Mouse (Mus musculus): ENCODE measurements around the gene Trpm3. TPM values are rescaled to one million over a fixed set of nuclear protein-coding genes. Genes with fewer than 3 reads are reported as not detected.

Trpm3 gene
- polyA plus RNA-seq, 1 experiment from 2014 or later, result 1.7 TPM

DNA sequence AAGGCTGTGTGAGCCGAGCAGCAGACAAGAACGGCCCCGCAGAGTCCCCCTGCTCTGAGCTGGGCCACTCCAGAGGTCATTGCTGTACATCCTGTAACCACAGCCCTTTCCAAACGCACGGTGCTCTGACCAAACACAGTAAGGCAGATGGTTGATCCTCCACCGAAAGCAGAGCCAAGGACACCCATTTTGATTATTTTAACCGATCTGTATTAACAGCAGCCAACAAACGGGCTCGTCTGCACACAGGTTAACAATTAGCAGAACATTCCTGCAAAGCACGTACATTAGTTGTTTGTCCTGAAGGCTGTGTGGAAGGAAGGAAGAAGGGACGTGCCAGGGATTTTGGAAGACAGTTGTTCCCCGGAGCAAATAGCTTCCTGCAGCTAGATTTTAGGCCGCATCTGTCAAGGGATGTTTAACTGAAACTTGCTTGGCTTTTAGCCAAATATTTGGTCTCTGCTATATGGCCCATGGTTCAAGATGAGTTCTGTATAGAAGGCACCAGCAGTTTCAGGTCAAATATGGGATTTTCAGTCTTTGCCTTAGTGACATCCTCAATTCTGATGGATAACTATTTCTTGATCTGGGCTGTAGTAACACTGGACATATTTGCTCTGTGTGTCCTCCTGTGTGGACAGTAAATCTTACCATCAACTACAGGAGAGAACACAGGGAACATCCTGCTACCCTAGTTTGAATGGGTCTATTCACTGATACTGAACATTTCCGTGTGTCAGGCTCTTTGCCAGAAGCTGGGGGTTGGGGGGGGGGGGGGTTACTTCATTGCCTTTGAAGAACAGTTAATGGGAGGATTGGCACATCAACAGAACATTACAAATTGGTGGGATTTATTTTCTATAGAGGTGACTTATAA, 800.2 kb downstream of the Trpm3 start:
- no peak overlapping the region for H3K4me3 ChIP-seq
- H3K36me3 ChIP-seq, result no peaks in the 10 kb centered on the region
- no peak overlapping the region for H3K4me2 ChIP-seq
- no peak overlapping the region for H3K27ac ChIP-seq
- H3K27me3 ChIP-seq, result no peaks in the 10 kb centered on the region
- ATAC-seq (ENCODE audit: insufficient number of reproducible peaks, insufficient read depth, low FRiP score, low TSS enrichment, low read depth), result no peak
- H3K4me1 ChIP-seq, result peaks cover 27% of the 10 kb centered on the region
- no peaks in the 10 kb centered on the region for H3K9me3 ChIP-seq
- WGBS, result 33% methylated on average over 14 of the region's 14 CpGs
- H3K9ac ChIP-seq, result no peak overlapping the region

DNA sequence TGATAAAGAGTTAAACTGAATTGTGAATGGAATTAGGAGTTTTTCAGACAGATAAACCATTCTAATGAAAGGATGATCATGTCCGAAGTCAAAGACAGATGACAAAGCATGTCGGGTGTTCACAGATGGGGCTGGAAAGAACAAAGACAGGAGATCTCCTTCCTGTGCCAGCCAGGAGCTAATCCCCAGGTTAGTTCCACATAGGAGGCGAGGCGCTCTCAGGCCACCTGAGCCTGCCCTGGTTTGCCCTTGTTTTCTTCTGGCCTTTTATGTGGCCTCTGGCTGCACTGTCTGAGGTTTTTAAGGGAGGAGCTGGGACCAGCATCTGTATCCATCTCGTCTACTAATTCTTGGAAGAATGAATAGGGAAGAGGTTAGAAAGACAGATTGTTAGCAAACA, 801.0 kb downstream of the Trpm3 start:
- no peak overlapping the region for H3K27ac ChIP-seq
- H3K36me3 ChIP-seq, result no peaks in the 10 kb centered on the region
- no peak for ATAC-seq (ENCODE audit: insufficient number of reproducible peaks, insufficient read depth, low FRiP score, low TSS enrichment, low read depth)
- no peak overlapping the region for H3K4me2 ChIP-seq
- WGBS, result 56% methylated on average over 5 of the region's 5 CpGs
- H3K27me3 ChIP-seq, result no peaks in the 10 kb centered on the region
- no peak overlapping the region for H3K4me3 ChIP-seq
- H3K4me1 ChIP-seq, result peaks cover 27% of the 10 kb centered on the region
- H3K9ac ChIP-seq, result no peak overlapping the region
- H3K9me3 ChIP-seq, result no peaks in the 10 kb centered on the region

DNA sequence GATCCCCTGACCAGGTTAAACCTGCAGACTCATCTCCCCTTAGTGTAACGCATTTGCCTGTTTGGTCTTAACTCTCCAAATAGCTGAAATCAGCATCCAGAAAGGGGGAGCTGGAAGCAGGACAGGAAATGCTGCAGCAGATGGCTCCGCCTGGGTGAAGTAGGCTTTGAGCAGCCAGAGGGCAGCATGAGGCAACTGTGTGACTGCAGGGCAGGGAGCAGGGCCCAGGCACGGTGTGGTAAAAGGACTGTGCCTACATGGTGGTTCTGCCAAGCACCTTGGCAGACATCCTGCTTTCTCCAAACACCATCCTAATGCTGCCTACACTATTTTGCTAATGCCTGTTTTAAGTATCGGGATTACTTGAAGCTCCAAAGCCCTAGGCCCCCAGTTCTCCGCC, 801.6 kb downstream of the Trpm3 start:
- Histone ChIP-seq H3K4me1 (peaks cover 27% of the 10 kb centered on the region), H3K9ac (no peak overlapping the region), H3K4me3 (no peak overlapping the region), H3K27me3 (no peaks in the 10 kb centered on the region), H3K4me2 (no peak overlapping the region), H3K36me3 (no peaks in the 10 kb centered on the region), H3K9me3 (no peaks in the 10 kb centered on the region), H3K27ac (no peak overlapping the region)
- WGBS, result 44% methylated on average over 5 of the region's 5 CpGs
- no peak for ATAC-seq (ENCODE audit: insufficient number of reproducible peaks, insufficient read depth, low FRiP score, low TSS enrichment, low read depth)

DNA sequence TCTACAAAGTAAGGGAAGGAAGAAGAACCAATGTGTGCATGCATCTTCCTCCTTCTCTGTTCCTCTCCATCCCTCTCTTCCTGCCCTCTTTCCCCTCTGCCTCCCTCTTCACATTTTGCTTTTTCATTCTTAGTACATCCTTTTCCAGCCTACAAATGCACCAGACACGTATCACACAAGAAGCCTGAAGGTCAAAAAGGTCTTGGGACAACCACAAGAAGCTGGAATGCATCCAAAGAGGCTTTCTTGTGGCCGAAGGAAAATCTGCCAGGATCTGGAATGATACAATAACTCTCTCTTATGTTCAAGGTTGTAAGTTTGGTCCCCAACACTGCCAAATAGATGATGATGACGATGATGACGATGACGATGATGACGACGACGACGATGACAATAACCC, 802.1 kb downstream of the Trpm3 start:
- 84% methylated on average over 9 of the region's 9 CpGs for WGBS
- H3K9me3 ChIP-seq, result no peaks in the 10 kb centered on the region
- no peak overlapping the region for H3K4me3 ChIP-seq
- no peak overlapping the region for H3K4me2 ChIP-seq
- H3K4me1 ChIP-seq, result peaks cover 27% of the 10 kb centered on the region
- no peak for ATAC-seq (ENCODE audit: insufficient number of reproducible peaks, insufficient read depth, low FRiP score, low TSS enrichment, low read depth)
- H3K27ac ChIP-seq, result no peak overlapping the region
- no peaks in the 10 kb centered on the region for H3K36me3 ChIP-seq
- H3K27me3 ChIP-seq, result no peaks in the 10 kb centered on the region
- no peak overlapping the region for H3K9ac ChIP-seq

DNA sequence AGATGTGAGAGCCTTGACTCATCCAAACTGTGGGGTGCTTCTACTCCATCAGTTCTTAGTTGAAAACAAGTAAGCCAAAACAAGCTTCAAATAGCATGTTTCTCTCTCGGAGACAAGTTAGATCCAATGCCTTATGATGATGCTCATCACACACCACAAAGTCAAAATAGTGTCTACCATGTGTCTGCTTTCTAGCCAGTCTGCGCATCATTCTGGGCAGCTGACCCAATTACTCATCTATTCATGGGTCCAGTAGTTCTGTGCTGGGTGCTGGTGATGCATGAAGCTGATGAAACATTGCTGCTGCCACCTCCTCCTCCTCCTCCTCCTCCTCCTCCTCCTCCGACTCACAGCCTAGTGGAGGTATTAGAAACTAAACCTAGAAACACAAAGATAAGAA, 813.6 kb downstream of the Trpm3 start:
- no peaks in the 10 kb centered on the region for H3K9me3 ChIP-seq
- no peak for ATAC-seq (ENCODE audit: insufficient number of reproducible peaks, insufficient read depth, low FRiP score, low TSS enrichment, low read depth)
- WGBS, result 83% methylated on average over 3 of the region's 3 CpGs
- H3K4me2 ChIP-seq, result no peak overlapping the region
- no peak overlapping the region for H3K9ac ChIP-seq
- H3K27ac ChIP-seq, result no peak overlapping the region
- no peaks in the 10 kb centered on the region for H3K27me3 ChIP-seq
- H3K36me3 ChIP-seq, result no peaks in the 10 kb centered on the region
- no peaks in the 10 kb centered on the region for H3K4me1 ChIP-seq
- H3K4me3 ChIP-seq, result no peak overlapping the region

DNA sequence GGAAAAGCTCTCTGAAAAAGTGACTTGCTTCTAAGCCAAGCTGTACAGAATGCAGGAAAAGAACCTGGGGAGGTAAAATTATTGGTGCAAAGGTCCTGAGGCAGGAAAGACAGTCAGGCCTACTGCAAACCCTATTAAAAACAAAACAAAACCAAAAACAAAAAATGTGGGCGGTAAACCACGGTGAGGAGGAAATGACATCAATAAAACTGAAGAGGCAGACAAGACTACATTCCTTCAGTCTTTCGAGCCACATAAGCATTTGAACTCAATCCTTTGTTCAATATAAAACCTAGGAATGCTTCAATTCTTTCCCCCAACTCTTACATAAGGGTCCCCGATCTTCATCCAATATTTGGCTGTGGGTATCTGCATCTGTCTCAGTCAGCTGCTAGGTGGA, 814.3 kb downstream of the Trpm3 start:
- H3K4me2 ChIP-seq, result no peak overlapping the region
- WGBS, result 87% methylated on average over 4 of the region's 4 CpGs
- no peak for ATAC-seq (ENCODE audit: insufficient number of reproducible peaks, insufficient read depth, low FRiP score, low TSS enrichment, low read depth)
- H3K27me3 ChIP-seq, result no peaks in the 10 kb centered on the region
- no peaks in the 10 kb centered on the region for H3K4me1 ChIP-seq
- H3K27ac ChIP-seq, result no peak overlapping the region
- H3K9me3 ChIP-seq, result no peaks in the 10 kb centered on the region
- no peak overlapping the region for H3K4me3 ChIP-seq
- no peaks in the 10 kb centered on the region for H3K36me3 ChIP-seq
- no peak overlapping the region for H3K9ac ChIP-seq

DNA sequence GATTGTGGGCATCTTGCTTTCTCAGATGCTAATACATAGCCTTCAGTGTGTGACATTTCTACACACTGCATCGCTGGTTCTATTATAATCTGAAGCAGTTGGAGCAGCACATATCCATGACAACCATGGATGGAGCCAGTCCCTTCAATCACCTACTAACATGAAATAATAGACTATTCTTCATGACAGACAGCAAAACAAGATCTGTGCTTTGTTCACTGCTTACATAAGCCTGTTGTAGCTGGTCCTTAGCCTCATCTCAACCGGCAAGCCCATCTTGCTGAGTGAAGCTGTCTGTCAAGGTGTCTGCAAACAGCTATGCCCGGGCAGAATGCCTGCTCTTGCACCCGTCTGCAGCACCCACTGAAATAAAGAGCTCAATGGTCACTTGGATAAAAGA, 819.6 kb downstream of the Trpm3 start:
- no peak for ATAC-seq (ENCODE audit: insufficient number of reproducible peaks, insufficient read depth, low FRiP score, low TSS enrichment, low read depth)
- H3K27ac ChIP-seq, result no peak overlapping the region
- H3K27me3 ChIP-seq, result no peaks in the 10 kb centered on the region
- H3K4me2 ChIP-seq, result no peak overlapping the region
- no peak overlapping the region for H3K4me3 ChIP-seq
- 84% methylated on average over 4 of the region's 4 CpGs for WGBS
- no peaks in the 10 kb centered on the region for H3K36me3 ChIP-seq
- no peak overlapping the region for H3K9ac ChIP-seq
- no peaks in the 10 kb centered on the region for H3K9me3 ChIP-seq
- H3K4me1 ChIP-seq, result no peaks in the 10 kb centered on the region

DNA sequence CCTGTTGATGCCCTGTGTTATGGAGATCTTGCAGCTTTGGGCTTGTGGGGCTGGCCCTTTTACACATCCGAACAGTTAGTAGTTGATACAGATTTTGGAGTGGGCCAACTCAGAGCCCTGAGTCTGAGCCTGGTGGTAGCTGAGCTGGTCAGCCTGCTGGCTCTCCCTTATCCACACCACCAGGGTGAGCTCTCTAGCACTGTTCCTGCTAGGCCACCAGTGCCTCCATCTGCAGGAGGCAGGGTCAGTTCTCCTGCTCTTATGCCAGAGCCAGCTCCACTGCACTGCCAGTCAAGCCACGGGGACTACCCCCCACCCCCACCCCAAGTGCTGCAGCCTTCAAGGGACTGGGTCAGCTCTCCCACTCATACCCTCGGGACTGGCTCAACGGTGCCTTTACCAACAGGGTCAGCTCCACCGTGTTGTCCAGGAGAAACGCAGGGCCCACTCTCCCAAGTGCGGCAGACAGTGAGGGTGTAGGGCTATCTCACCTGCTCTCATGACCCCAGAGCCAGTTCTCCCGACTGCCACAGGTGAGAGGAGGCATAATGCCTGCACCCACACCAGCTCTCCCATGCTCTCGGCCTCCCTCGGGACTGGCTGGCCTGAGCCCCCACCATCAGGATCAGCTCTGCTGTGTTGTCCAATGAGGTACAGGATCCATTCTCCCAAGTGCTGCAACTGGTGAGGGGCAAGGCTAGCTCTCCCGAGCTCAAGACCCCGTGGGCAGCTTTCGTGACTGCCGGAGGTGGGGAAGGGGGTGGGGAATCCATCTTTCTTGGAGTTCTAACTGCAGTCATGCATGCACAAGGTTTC, 821.8 kb downstream of the Trpm3 start:
- Histone ChIP-seq H3K9me3 (no peaks in the 10 kb centered on the region), H3K4me1 (no peaks in the 10 kb centered on the region), H3K36me3 (no peaks in the 10 kb centered on the region), H3K27ac (no peak overlapping the region), H3K9ac (no peak overlapping the region), H3K27me3 (no peaks in the 10 kb centered on the region), H3K4me3 (no peak overlapping the region), H3K4me2 (no peak overlapping the region)
- 72% methylated on average over 14 of the region's 14 CpGs for WGBS
- no peak for ATAC-seq (ENCODE audit: insufficient number of reproducible peaks, insufficient read depth, low FRiP score, low TSS enrichment, low read depth)

DNA sequence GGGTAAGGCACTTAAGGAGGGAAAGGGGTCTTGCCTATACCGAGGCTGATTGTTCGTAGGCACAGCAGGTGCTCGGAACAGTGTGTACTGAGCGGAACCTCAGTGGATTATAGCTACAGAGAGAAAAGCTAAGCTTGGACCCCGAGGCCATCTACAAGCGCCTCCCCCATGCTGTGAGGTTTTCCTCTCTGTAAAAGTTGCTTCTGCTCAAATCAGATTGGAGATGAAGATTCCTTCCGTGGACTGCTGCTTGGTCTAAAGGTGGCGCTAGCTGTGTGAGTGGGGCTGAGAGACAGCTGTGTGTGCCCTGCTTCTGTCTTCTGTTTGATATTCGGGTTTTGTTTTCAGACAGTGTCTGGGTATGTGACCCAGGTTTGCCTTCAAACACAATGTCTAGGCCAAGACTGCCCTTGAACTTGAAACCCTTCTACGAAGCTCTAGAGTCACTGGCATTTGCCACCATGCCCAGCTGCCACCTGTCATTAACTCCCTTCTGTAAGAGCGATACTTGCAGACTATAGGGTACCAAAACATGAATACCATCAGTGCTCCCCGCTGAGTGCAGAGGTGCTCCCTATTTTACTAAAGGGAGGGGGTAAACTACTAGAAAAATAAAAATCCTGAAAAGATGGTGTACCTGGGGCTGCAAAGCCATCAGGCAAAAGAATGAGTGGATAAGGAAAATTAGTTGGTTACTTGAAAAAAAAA, 823.3 kb downstream of the Trpm3 start:
- no peak for ATAC-seq (ENCODE audit: insufficient number of reproducible peaks, insufficient read depth, low FRiP score, low TSS enrichment, low read depth)
- WGBS, result 46% methylated on average over 12 of the region's 12 CpGs
- no peak overlapping the region for H3K9ac ChIP-seq
- H3K4me3 ChIP-seq, result no peak overlapping the region
- no peaks in the 10 kb centered on the region for H3K36me3 ChIP-seq
- H3K27me3 ChIP-seq, result no peaks in the 10 kb centered on the region
- H3K9me3 ChIP-seq, result no peaks in the 10 kb centered on the region
- no peak overlapping the region for H3K4me2 ChIP-seq
- H3K4me1 ChIP-seq, result no peaks in the 10 kb centered on the region
- H3K27ac ChIP-seq, result no peak overlapping the region

DNA sequence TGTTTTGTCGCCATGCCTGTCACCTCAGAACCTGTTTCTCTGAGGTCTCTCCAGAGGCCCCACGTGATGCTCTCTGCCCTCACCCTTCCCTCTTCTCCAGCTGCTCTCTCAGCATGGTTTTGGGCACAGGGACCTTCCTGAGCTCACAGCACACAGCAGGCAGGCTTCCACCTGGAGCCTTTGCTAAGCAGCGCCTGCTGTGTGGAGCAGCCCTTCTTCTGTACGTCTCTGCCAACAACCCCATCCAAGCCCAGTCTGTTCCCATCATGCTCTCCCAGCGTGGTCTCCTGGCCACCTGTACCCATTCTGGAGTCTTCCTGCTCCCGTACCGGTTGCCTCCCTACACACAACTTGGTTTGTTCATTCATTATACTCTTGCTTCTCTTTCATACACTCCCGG, 823.9 kb downstream of the Trpm3 start:
- 52% methylated on average over 8 of the region's 8 CpGs for whole genome bisulfite sequencing
- Histone ChIP-seq H3K4me1 (no peaks in the 10 kb centered on the region), H3K9me3 (no peaks in the 10 kb centered on the region), H3K36me3 (no peaks in the 10 kb centered on the region), H3K4me3 (no peak overlapping the region), H3K9ac (no peak overlapping the region), H3K27ac (no peak overlapping the region), H3K4me2 (no peak overlapping the region), H3K27me3 (no peaks in the 10 kb centered on the region)
- no peak for ATAC-seq (ENCODE audit: insufficient number of reproducible peaks, insufficient read depth, low FRiP score, low TSS enrichment, low read depth)

DNA sequence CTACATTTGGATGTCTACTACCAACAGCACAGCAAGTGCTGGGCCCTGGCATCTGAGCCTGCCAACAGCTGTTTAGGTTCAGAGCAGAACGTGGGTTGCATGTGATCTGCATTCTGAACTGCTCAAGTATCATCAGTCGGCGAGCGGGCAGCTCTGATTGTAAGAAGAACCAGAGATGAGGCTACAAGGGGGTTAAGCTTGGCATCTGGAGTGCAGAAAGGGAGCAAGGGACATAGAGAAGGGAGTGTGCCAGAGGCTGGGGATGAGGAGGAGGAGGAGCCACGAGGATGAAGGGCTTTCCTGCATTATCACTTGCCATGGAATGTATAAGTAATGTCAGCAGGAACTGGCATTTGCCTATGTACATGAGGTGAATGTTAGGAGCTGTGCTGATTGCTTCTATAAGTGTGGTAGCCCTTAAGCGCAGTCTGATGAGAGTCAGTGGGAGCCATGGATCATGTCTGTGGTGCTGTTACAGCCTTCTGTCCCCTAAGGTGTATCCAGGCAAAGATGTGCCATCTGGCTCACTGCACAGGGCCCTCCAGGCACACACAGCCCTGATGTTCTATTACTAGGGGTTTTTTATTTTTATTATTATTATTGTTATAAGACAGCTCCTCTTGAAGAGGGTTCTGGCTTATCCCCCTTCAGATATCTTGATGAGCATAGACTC, 825.0 kb downstream of the Trpm3 start:
- no peaks in the 10 kb centered on the region for H3K4me1 ChIP-seq
- no peaks in the 10 kb centered on the region for H3K9me3 ChIP-seq
- H3K4me3 ChIP-seq, result no peak overlapping the region
- H3K27me3 ChIP-seq, result no peaks in the 10 kb centered on the region
- no peak overlapping the region for H3K9ac ChIP-seq
- WGBS, result 62% methylated on average over 6 of the region's 6 CpGs
- no peak for ATAC-seq (ENCODE audit: insufficient number of reproducible peaks, insufficient read depth, low FRiP score, low TSS enrichment, low read depth)
- no peak overlapping the region for H3K27ac ChIP-seq
- no peak overlapping the region for H3K4me2 ChIP-seq
- no peaks in the 10 kb centered on the region for H3K36me3 ChIP-seq

Measured in embryonic facial prominence, embryonic 13.5 days (tissue).